Mouse (Mus musculus): Measurements from ENCODE around the gene Gm49361.

Gm49361 gene

DNA sequence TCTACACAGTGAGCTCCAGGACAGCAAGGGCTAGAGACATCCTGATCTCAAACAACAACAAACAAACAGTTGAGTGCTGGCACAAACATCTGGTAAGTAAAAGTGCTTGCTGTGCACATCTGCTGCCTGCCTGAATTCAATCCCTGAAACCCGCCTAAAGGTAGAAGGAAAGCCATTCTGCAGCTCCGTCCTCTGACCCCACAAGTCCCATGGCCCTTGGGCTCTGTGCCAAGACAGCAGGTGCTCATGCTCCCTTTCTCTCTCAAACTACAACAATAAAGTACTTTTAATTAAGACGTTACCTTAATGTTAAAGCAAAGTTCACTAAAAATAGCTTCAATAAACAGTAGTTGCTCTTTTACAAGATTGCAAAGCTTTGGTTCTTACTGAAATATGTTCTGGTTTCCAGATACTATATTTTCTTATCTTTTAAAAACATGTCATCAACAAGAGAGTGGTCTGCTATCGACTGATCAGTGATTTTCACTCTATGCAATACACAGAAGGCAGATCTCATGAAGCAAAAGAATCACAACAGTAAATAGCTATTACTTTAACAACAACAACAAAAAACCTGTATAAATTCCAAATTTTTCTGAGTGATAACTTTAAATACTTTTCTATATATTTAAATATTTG is 125.2 kb downstream of the Gm49361 start:
- no peak for DNase-seq (ENCODE audit: low read depth, low spot score)

DNA sequence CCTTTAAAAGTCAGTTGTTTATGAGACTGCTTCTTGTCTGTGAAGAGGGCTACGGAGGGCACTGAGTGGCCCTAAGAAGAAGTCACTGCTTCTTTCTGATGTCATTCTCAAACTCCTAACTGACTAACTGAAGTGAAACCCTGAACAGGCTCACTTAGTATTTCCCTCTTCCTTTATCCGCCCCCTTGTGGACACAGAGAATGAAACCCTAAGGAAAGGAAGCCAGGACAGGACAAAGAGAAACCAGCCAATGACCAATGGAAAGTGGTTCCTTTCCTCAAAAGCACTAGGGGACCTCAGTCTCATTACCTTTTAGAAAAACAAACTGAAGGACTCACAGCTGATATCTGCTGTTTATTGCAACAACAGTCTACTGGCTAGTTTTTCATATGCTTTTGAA is 126.4 kb downstream of the Gm49361 start:
- peak; percentile 77 for DNase-seq (ENCODE audit: low read depth, low spot score)

DNA sequence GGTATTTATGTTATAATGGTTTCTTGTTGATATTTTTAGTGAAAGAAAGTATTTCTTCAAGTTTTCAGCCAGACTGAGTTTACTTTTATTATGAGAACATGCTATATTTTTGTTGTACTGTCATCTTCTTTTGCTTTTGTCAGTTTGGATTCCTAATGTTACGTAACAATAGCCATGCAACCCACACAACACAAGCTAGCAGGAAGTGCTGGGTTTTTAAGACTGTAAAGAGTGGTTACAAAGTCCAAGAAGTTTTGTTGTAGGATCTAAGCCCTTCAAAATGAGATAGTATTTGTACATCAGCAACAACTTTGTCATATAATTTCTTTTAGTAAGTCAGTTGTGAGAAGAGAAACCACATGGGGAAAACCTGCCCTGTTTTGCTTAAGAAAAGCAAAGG is 128.2 kb downstream of the Gm49361 start:
- no peak for DNase-seq (ENCODE audit: low read depth, low spot score)

DNA sequence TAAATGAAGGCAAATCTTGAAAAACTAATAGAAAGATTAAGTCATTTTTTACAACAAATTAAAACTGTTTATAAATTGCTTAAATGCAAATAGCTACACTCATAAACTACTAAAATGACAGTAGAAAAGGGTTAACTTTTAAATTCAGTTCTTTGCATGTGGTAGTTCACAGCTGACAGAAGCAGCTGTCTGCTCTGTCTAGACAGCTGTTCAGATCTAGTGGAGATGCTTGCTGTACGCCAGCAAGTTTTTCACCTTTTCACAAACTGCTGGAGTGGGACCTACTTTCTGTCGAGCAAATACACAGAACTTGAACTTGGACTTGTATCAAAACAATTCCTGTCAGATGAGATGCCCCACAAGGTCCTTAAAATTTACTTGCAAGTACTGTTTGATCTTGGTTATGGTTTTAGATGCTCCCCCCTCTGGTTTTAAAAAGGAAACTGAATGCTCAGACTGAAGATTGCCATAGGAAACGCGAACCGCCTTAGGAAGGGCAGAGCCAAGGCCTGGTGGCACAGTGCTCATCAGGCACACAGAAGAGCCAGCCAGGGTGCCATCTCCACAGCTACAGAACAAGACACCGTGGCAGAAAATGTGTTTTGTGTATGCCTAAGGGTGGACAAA is 129.5 kb downstream of the Gm49361 start:
- DNase-seq (ENCODE audit: low read depth, low spot score): no peak

DNA sequence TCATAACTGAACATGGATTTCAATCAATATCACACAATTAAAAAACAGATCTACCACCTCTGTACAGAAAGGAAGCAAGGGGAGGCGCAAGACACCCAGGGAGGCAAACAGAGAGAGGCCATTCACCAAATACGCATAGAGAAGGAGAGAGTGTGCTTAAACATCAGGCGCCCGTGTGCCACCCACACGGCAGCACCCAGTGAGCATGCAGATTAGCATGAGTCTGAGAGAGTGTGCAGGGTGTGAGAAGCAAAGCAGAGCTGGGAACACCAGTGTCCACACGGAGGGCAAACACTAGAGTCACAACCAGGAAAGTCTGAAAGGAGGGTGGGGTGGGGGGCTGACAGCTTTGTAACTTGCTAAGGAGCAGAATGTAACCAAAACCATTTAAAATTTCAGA is 130.1 kb downstream of the Gm49361 start:
- DNase-seq (ENCODE audit: low read depth, low spot score): no peak

DNA sequence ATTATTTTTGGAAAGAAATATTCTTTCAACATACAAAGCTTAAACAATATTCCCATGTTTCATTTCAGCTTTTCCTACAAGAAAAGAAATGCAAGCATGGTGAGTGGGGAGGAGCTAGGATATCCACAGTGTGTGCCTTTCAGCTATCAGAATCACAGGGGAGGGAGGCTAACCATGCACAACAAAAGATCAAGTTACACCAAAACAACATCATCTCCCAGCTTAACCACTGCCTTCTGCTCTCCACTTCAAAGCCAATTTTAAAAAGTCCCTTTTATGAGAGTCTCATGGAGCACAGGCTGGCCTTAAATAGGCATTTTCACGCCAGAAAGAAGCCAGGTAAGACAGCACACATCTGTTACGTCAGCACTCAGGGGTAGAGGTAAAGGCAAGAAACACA is 134.9 kb downstream of the Gm49361 start:
- no peak for DNase-seq (ENCODE audit: low read depth, low spot score)

DNA sequence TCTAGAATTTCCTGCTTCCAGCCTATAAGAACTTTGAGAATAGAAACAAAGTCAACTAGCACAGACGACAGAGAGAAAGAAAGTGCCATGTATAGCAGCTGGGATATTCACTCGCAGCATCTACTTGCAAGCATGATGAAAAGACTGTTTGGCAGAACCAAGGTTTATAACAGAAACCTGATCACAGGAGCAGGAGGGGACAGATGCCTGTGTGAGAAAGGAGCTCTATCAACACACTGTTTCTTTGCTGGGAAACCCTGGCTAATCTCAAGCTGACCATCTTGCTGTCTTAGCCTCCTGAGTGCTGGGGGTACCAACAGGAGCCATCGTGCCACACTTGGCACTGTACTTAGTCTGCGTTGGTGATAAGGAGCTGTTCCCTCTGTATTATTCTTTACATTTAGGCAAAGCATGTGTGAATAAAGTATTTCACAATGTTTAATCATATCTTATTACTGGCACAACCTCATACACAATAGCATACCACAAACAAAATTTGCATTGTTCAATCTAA is 136.0 kb downstream of the Gm49361 start:
- DNase-seq (ENCODE audit: low read depth, low spot score): no peak

DNA sequence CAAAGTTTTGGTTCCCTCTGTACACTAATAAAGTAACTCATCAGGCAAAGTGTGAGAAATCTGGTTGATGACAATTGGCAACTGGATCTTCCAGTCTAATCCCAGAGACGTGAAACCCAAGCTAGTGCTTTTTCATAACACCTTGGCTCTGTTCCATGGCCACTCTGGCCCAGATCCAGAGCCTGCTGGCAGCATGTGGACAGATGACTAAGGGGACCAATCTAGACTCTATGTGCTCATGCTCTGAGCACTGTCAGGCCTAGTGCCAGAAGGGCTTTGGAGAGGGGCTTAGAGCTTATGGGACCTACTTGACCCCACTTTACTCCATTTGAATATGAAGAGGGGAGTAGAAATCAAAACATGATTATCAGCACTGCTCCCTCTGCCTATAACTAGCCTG is 138.4 kb downstream of the Gm49361 start:
- DNase-seq (ENCODE audit: low read depth, low spot score): no peak

DNA sequence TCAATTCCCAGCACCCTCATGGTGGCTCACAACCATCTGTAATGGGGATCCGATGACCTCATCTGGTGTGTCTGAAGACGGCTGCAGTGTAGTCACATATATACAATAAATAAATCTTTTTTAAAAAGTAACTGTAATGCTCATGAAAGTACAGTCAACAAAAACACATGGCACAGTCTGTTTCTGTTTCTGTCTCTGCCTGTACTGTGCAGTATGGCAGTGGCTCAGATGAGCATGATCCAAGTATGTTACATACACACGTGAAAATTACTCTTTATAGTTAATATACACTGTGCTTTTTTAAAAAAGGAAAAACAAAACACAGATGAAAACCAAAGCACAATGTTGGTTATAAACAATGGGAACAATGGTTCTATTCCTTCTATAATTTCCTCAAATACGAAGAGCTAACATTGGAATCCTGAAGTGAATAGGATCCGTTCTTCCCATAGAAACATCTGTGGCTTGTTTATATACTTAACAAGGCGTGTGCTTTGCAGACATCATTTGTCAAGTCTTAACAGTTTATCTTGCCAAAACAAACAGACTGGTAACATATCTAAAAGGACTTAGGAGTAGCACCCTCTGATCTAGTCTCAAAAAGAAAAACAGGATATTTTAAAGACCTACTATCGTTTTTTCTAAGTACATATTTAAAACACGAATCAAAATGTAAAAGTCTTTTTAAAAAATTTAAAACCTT is 139.1 kb downstream of the Gm49361 start:
- DNase-seq (ENCODE audit: low read depth, low spot score): no peak

DNA sequence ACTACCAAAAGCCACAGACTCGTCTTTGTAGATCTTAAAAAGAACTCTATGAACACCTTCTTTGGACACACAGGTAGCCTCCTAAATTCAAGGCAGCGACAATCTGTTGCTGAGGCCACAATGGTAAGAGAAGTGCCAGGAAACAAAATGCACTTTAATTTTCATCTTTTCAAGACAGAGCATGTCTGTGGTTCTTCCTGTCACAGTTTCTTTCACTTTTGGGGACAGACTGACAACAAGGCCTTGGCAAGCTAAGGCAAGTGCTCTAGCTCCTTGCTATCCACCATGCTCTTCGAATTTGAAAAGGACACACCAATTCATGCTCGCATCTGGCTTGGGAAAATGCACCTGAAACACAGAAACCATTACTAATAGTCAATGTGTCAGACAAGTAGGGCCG is 152.6 kb downstream of the Gm49361 start:
- no peak for DNase-seq (ENCODE audit: low read depth, low spot score)

Measured in ES-CJ7 (cell line).